Comparison of ENCODE assay signal across 10 mouse cellular contexts in the genomic region with DNA sequence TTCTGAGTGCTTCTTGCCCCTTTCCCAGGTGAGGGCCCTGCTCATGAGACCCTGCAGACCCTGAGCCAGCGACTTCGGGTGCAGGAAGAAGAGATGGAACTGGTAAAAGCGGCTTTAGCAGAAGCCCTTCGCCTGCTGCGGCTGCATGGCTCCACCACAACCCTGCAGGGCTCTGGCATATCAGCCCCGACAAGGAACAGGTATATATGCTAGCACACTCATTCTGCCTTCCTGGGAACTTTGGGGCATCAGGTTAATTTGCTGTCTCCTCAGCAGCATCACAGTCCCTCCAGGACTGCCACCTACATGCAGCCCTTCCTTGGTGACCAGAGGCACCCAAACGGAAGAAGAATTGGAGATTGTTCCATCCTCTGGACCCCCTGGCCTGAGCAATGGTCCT. TPM values are rescaled to one million over a fixed set of nuclear protein-coding genes. Genes with fewer than 3 reads are reported as not detected.
A peak's percentile ranks its signal among the peaks of the same experiment; 100 is the strongest.
DNase-seq lines count a peak whose midpoint lies in the region; ATAC-seq and TF ChIP-seq lines count a peak whose summit lies in the region.
"Had no signal": no experiment of that assay in that cellular context is flagged by ENCODE, and none has a peak within 500 bp of the region (broad histone marks: within the 10 kb centered on the region; RNA-seq: fewer than 3 reads in every experiment).

No protein-coding gene starts in this region.

- peaks cover 10% of the 10 kb centered on the region for H3K79me3 ChIP-seq in C2C12 (ENCODE audit: low read depth)

- peak overlapping the region; percentile 74 for H3K4me3 ChIP-seq in heart, postnatal 0 days (ENCODE audit: low read depth, low read length)
- no peak overlapping the region for H3K4me3 ChIP-seq in C2C12 (ENCODE audit: insufficient read depth, poor library complexity, severe bottlenecking)
- 0 out of 2 replicates have a peak overlapping the region, but pooled peaks have one; percentile 92 for H3K4me3 ChIP-seq in brown adipose tissue, adult 24 weeks (ENCODE audit: insufficient read depth, low read depth, low read length)
- H3K4me3 ChIP-seq in limb, embryonic 13.5 days: peak overlapping the region; percentile 80

- H3K36me3 ChIP-seq in heart, postnatal 0 days (replicated peaks; ENCODE audit: control insufficient read depth, insufficient read depth, low read length): peaks cover 39% of the 10 kb centered on the region
- peaks cover 25% of the 10 kb centered on the region for H3K36me3 ChIP-seq in C2C12 (ENCODE audit: control insufficient read depth, insufficient read depth)
- H3K36me3 ChIP-seq in limb, embryonic 13.5 days: peaks cover 62% of the 10 kb centered on the region

- H3K4me2 ChIP-seq in heart, postnatal 0 days (ENCODE audit: low read depth, low read length): peak overlapping the region; percentile 89
- H3K4me2 ChIP-seq in limb, embryonic 13.5 days (replicated peaks): peak overlapping the region; percentile 72

- peaks cover 17% of the 10 kb centered on the region for H3K79me2 ChIP-seq in C2C12 (ENCODE audit: control insufficient read depth, insufficient read depth)

- no peaks in the 10 kb centered on the region for H3K9me3 ChIP-seq in heart, postnatal 0 days (replicated peaks; ENCODE audit: control insufficient read depth, low read length)
- no peaks in the 10 kb centered on the region for H3K9me3 ChIP-seq in limb, embryonic 13.5 days

- TF ChIP-seq EP300 in heart, postnatal 0 days (IDR thresholded peaks at IDR 0.05; ENCODE audit: low read depth): no peak

- ATAC-seq in heart, postnatal 0 days (ENCODE audit: insufficient read depth, low read depth): no peak
- no peak for ATAC-seq in limb, embryonic 13.5 days (ENCODE audit: low FRiP score, low read depth)

- no peak overlapping the region for H3K9ac ChIP-seq in heart, postnatal 0 days (replicated peaks; ENCODE audit: low read depth, low read length)
- H3K9ac ChIP-seq in limb, embryonic 13.5 days: peak overlapping the region; percentile 91

- WGBS in heart, postnatal 0 days: 82% methylated on average over 7 of the region's 7 CpGs
- WGBS in limb, embryonic 13.5 days: 73% methylated on average over 7 of the region's 7 CpGs

- H3K27me3 ChIP-seq in heart, postnatal 0 days (ENCODE audit: control insufficient read depth, insufficient read depth, low read length): no peaks in the 10 kb centered on the region
- no peaks in the 10 kb centered on the region for H3K27me3 ChIP-seq in C2C12 (ENCODE audit: control insufficient read depth, insufficient read depth, insufficient read length)
- no peaks in the 10 kb centered on the region for H3K27me3 ChIP-seq in limb, embryonic 13.5 days

- no peak for DNase-seq in heart, postnatal 0 days (ENCODE audit: low spot score)
- no peak for DNase-seq in heart, adult 8-10 months (ENCODE audit: low spot score)
- DNase-seq in spleen, postnatal 10 days (ENCODE audit: low spot score in 2 of 2): no peak
- no peak for DNase-seq in ovary, postnatal 36 days (ENCODE audit: low spot score)
- DNase-seq in thymus, postnatal 4 days: no peak
- DNase-seq: adrenal gland, postnatal 36 days; kidney, adult 11 months had no signal

- TF ChIP-seq CTCF in heart, postnatal 0 days (IDR thresholded peaks at IDR 0.05; ENCODE audit: low read depth): no peak
- TF ChIP-seq CTCF in C2C12 (IDR thresholded peaks at IDR 0.05; ENCODE audit: control insufficient read depth, insufficient read depth, insufficient read length): no peak

- no peak overlapping the region for H3K27ac ChIP-seq in heart, postnatal 0 days (ENCODE audit: low read depth)
- no peak overlapping the region for H3K27ac ChIP-seq in brown adipose tissue, adult 24 weeks (replicated peaks; ENCODE audit: low read depth, low read length)
- H3K27ac ChIP-seq in limb, embryonic 13.5 days: no peak overlapping the region

- 0 out of 2 replicates have a peak, but pooled peaks cover 9% of the 10 kb centered on the region for H3K4me1 ChIP-seq in heart, postnatal 0 days (ENCODE audit: control insufficient read depth, insufficient read depth)
- H3K4me1 ChIP-seq in brown adipose tissue, adult 24 weeks (ENCODE audit: control insufficient read depth, insufficient read depth, insufficient read length, low read length): no peaks in the 10 kb centered on the region
- H3K4me1 ChIP-seq in limb, embryonic 13.5 days: peaks cover 11% of the 10 kb centered on the region

- peak overlapping the region; percentile 73 for H3ac ChIP-seq in C2C12 (ENCODE audit: control insufficient read depth, insufficient read length, low read depth)

TF ChIP-seq in C2C12, 6 proteins besides CTCF, POLR2A, EP300 and RAD21:
- TF ChIP-seq MAX (IDR thresholded peaks at IDR 0.05): no peak
- TF ChIP-seq CEBPB (IDR thresholded peaks at IDR 0.05; ENCODE audit: low read depth): no peak
- no peak for TF ChIP-seq USF1 (IDR thresholded peaks at IDR 0.05; ENCODE audit: low read depth)
- TF ChIP-seq MYOG (IDR thresholded peaks at IDR 0.05; ENCODE audit: control insufficient read depth, extremely low read depth, insufficient read length): no peak
- TF ChIP-seq MYOD1 (IDR thresholded peaks at IDR 0.05; ENCODE audit: control insufficient read depth, insufficient read length, low read depth): no peak
- no peak for TF ChIP-seq FOSL1 (IDR thresholded peaks at IDR 0.05; ENCODE audit: insufficient read depth, low read length, poor library complexity, severe bottlenecking)
TF ChIP-seq in C2C12: peak in this region for 0.

RNA-seq across cellular contexts. Expression of a gene that starts 1.4 kb away (rescaled TPM):
- 6.7 and 21.0 TPM in 2 replicates for total RNA-seq in heart, postnatal 0 days (2014; rRNA removed; ENCODE audit: low replicate concordance)
- 9.6 and 10.1 TPM in 2 replicates for polyA plus RNA-seq in heart, postnatal 0 days (2015; fragmentation: Nextera tagmentation; extraction: Ambion mirVana)
- total RNA-seq in heart, adult 8-10 months (2022): 1 to 10 TPM; 7.2 to 9.1 (median 7.5) TPM
- 28.7 TPM for polyA plus RNA-seq in C2C12 (2012; fragmentation: generic; extraction: Trizol)
- polyA plus RNA-seq in brown adipose tissue, adult 24 weeks (2012; ENCODE audit: insufficient read depth, insufficient read length, missing spikeins): 11.6 and 12.9 TPM in 2 replicates
- 36.9 and 37.2 TPM in 2 replicates for polyA plus RNA-seq in limb, embryonic 13.5 days (2015; fragmentation: Nextera tagmentation; extraction: Ambion mirVana)

RNA-seq across cellular contexts. Expression of a gene that starts 1.6 kb away (rescaled TPM):
- total RNA-seq in heart, postnatal 0 days (2014; rRNA removed; ENCODE audit: low replicate concordance): 1.5 and 10.2 TPM in 2 replicates
- 3.2 TPM in 2 replicates for polyA plus RNA-seq in heart, postnatal 0 days (2015; fragmentation: Nextera tagmentation; extraction: Ambion mirVana)
- 10 to 100 TPM; 22.0 to 37.5 (median 28.1) TPM for total RNA-seq in heart, adult 8-10 months (2022)
- 10.4 TPM for polyA plus RNA-seq in C2C12 (2012; fragmentation: generic; extraction: Trizol)
- polyA plus RNA-seq in brown adipose tissue, adult 24 weeks (2012; ENCODE audit: insufficient read depth, insufficient read length, missing spikeins): 4.5 and 11.4 TPM in 2 replicates
- polyA plus RNA-seq in limb, embryonic 13.5 days (2015; fragmentation: Nextera tagmentation; extraction: Ambion mirVana): 3.2 and 3.7 TPM in 2 replicates

RNA-seq across cellular contexts. Expression of a gene that starts 10.6 kb away (rescaled TPM):
- 41.5 and 54.2 TPM in 2 replicates for total RNA-seq in heart, postnatal 0 days (2014; rRNA removed; ENCODE audit: low replicate concordance)
- polyA plus RNA-seq in heart, postnatal 0 days (2015; fragmentation: Nextera tagmentation; extraction: Ambion mirVana): 26.8 and 29.1 TPM in 2 replicates
- 10 to 100 TPM; 39.3 to 41.5 (median 40.6) TPM for total RNA-seq in heart, adult 8-10 months (2022)
- 60.1 TPM for polyA plus RNA-seq in C2C12 (2012; fragmentation: generic; extraction: Trizol)
- polyA plus RNA-seq in brown adipose tissue, adult 24 weeks (2012; ENCODE audit: insufficient read depth, insufficient read length, missing spikeins): 30.2 and 30.8 TPM in 2 replicates
- 49.9 and 53.0 TPM in 2 replicates for polyA plus RNA-seq in limb, embryonic 13.5 days (2015; fragmentation: Nextera tagmentation; extraction: Ambion mirVana)

RNA-seq across cellular contexts. Expression of a gene that starts 10.9 kb away (rescaled TPM):
- total RNA-seq in heart, postnatal 0 days (2014; rRNA removed; ENCODE audit: low replicate concordance): 55.1 and 57.9 TPM in 2 replicates
- 47.6 and 51.5 TPM in 2 replicates for polyA plus RNA-seq in heart, postnatal 0 days (2015; fragmentation: Nextera tagmentation; extraction: Ambion mirVana)
- total RNA-seq in heart, adult 8-10 months (2022): 10 to 100 TPM; 28.2 to 33.7 (median 30.4) TPM
- polyA plus RNA-seq in C2C12 (2012; fragmentation: generic; extraction: Trizol): 109 TPM
- polyA plus RNA-seq in brown adipose tissue, adult 24 weeks (2012; ENCODE audit: insufficient read depth, insufficient read length, missing spikeins): 28.2 and 30.6 TPM in 2 replicates
- polyA plus RNA-seq in limb, embryonic 13.5 days (2015; fragmentation: Nextera tagmentation; extraction: Ambion mirVana): 192 and 193 TPM in 2 replicates

RNA-seq across cellular contexts. Expression of a gene that starts 22.9 kb away (rescaled TPM):
- total RNA-seq in heart, postnatal 0 days (2014; rRNA removed; ENCODE audit: low replicate concordance): 9.8 and 18.0 TPM in 2 replicates
- polyA plus RNA-seq in heart, postnatal 0 days (2015; fragmentation: Nextera tagmentation; extraction: Ambion mirVana): 8.2 and 10.4 TPM in 2 replicates
- 10 to 100 TPM in 1 of 4 experiments, 1 to 10 TPM in 3; 8.1 to 10.3 (median 8.6) TPM for total RNA-seq in heart, adult 8-10 months (2022)
- polyA plus RNA-seq in C2C12 (2012; fragmentation: generic; extraction: Trizol): 24.2 TPM
- polyA plus RNA-seq in brown adipose tissue, adult 24 weeks (2012; ENCODE audit: insufficient read depth, insufficient read length, missing spikeins): 6.9 and 7.5 TPM in 2 replicates
- polyA plus RNA-seq in limb, embryonic 13.5 days (2015; fragmentation: Nextera tagmentation; extraction: Ambion mirVana): 35.6 and 36.5 TPM in 2 replicates
